Mouse (Mus musculus): ENCODE data around the gene Ctsa. TPM values are rescaled to one million over a fixed set of nuclear protein-coding genes. Genes with fewer than 3 reads are reported as not detected.
"Not testable (repeated sequence)": the region's sequence is repeated elsewhere in the genome, so short reads cannot be mapped to it uniquely, and the experiment has no call there.

Gene Ctsa
- polyA plus RNA-seq, 1 experiment: not detected

GRCm38 (mm10) chr2:164831029-164831428 lies 1.6 kb upstream of the Ctsa start:
- 90% methylated on average over 10 of the region's 10 CpGs for WGBS
- no peak overlapping the region for H3K4me3 ChIP-seq (ENCODE audit: insufficient read depth, low read depth, low read length)
- no peak for TF ChIP-seq CTCF (IDR thresholded peaks at IDR 0.05; ENCODE audit: insufficient read depth, low read depth, low read length)
- no peak for TF ChIP-seq POLR2A (IDR thresholded peaks at IDR 0.05; ENCODE audit: insufficient read depth, low read depth, low read length)
- H3K4me1 ChIP-seq (ENCODE audit: control insufficient read depth, insufficient read depth, low read length): peaks cover 35% of the 10 kb centered on the region
- no peak overlapping the region for H3K27ac ChIP-seq (ENCODE audit: insufficient read depth, low read depth, low read length)

GRCm38 (mm10) chr2:164832032-164832747 lies 483 bp upstream of the Ctsa start:
- Histone ChIP-seq H3K27ac (ENCODE audit: insufficient read depth, low read depth, low read length) (no peak overlapping the region), H3K4me1 (ENCODE audit: control insufficient read depth, insufficient read depth, low read length) (peaks cover 30% of the 10 kb centered on the region), H3K4me3 (ENCODE audit: insufficient read depth, low read depth, low read length) (peak overlapping the region; percentile 74)
- 53% methylated on average over 16 of the region's 16 CpGs for WGBS
- no peak for TF ChIP-seq CTCF (IDR thresholded peaks at IDR 0.05; ENCODE audit: insufficient read depth, low read depth, low read length)
- TF ChIP-seq POLR2A (IDR thresholded peaks at IDR 0.05; ENCODE audit: insufficient read depth, low read depth, low read length): no peak

GRCm38 (mm10) chr2:164833314-164833959 lies 764 bp downstream of the Ctsa start, which contains the start of gene Neurl2:
Neurl2 (minus strand) TSS chr2:164833456.
- 0% methylated on average over 31 of the region's 31 CpGs for WGBS
- H3K4me3 ChIP-seq (ENCODE audit: insufficient read depth, low read depth, low read length): peak within 1 kb of the TSS; percentile 74
- H3K4me1 ChIP-seq (ENCODE audit: control insufficient read depth, insufficient read depth, low read length): peaks cover 22% of the 10 kb centered on the region
- peak; percentile 52; the same call in 1 of the 2 replicates for TF ChIP-seq POLR2A (IDR thresholded peaks at IDR 0.05; ENCODE audit: insufficient read depth, low read depth, low read length)
- no peak for TF ChIP-seq CTCF (IDR thresholded peaks at IDR 0.05; ENCODE audit: insufficient read depth, low read depth, low read length)
- H3K27ac ChIP-seq (ENCODE audit: insufficient read depth, low read depth, low read length): peak within 1 kb of the TSS; percentile 83

GRCm38 (mm10) chr2:164834531-164834930 lies 1.9 kb downstream of the Ctsa start:
- WGBS: 32% methylated on average over 8 of the region's 8 CpGs
- H3K4me3 ChIP-seq (ENCODE audit: insufficient read depth, low read depth, low read length): peak overlapping the region; percentile 74
- H3K4me1 ChIP-seq (ENCODE audit: control insufficient read depth, insufficient read depth, low read length): peaks cover 22% of the 10 kb centered on the region
- H3K27ac ChIP-seq (ENCODE audit: insufficient read depth, low read depth, low read length): no peak overlapping the region
- TF ChIP-seq CTCF (IDR thresholded peaks at IDR 0.05; ENCODE audit: insufficient read depth, low read depth, low read length) (no peak), POLR2A (IDR thresholded peaks at IDR 0.05; ENCODE audit: insufficient read depth, low read depth, low read length) (no peak)

- WGBS: 89% methylated on average over 4 of the region's 4 CpGs
- no peak for TF ChIP-seq CTCF (IDR thresholded peaks at IDR 0.05; ENCODE audit: insufficient read depth, low read depth, low read length)
- H3K4me1 ChIP-seq (ENCODE audit: control insufficient read depth, insufficient read depth, low read length): peaks cover 22% of the 10 kb centered on the region
- no peak overlapping the region for H3K4me3 ChIP-seq (ENCODE audit: insufficient read depth, low read depth, low read length)
- no peak overlapping the region for H3K27ac ChIP-seq (ENCODE audit: insufficient read depth, low read depth, low read length)
Observed at GRCm38 (mm10) chr2:164835164-164835563, 2.5 kb downstream of the Ctsa start.

- no peak overlapping the region for H3K4me3 ChIP-seq (ENCODE audit: insufficient read depth, low read depth, low read length)
- H3K4me1 ChIP-seq (ENCODE audit: control insufficient read depth, insufficient read depth, low read length): no peaks in the 10 kb centered on the region
- no peak overlapping the region for H3K27ac ChIP-seq (ENCODE audit: insufficient read depth, low read depth, low read length)
- WGBS: 49% methylated on average over 3 of the region's 3 CpGs
- TF ChIP-seq POLR2A (IDR thresholded peaks at IDR 0.05; ENCODE audit: insufficient read depth, low read depth, low read length): no peak
- no peak for TF ChIP-seq CTCF (IDR thresholded peaks at IDR 0.05; ENCODE audit: insufficient read depth, low read depth, low read length)
Observed at GRCm38 (mm10) chr2:164845782-164846181, 13.1 kb downstream of the Ctsa start.

GRCm38 (mm10) chr2:164850061-164850460 lies 17.4 kb downstream of the Ctsa start:
- Histone ChIP-seq H3K4me1 (ENCODE audit: control insufficient read depth, insufficient read depth, low read length) (no peaks in the 10 kb centered on the region), H3K27ac (ENCODE audit: insufficient read depth, low read depth, low read length) (no peak overlapping the region), H3K4me3 (ENCODE audit: insufficient read depth, low read depth, low read length) (no peak overlapping the region)
- WGBS: 78% methylated on average over 8 of the region's 8 CpGs
- no peak for TF ChIP-seq POLR2A (IDR thresholded peaks at IDR 0.05; ENCODE audit: insufficient read depth, low read depth, low read length)
- TF ChIP-seq CTCF (IDR thresholded peaks at IDR 0.05; ENCODE audit: insufficient read depth, low read depth, low read length): no peak

- H3K4me3 ChIP-seq (ENCODE audit: insufficient read depth, low read depth, low read length); H3K27ac ChIP-seq (ENCODE audit: insufficient read depth, low read depth, low read length): not testable (repeated sequence)
- WGBS: 87% methylated on average over 5 of the region's 5 CpGs
- H3K4me1 ChIP-seq (ENCODE audit: control insufficient read depth, insufficient read depth, low read length): peaks cover 21% of the 10 kb centered on the region
Observed at GRCm38 (mm10) chr2:164855572-164855971, 22.9 kb downstream of the Ctsa start.

- no peak overlapping the region for H3K27ac ChIP-seq (ENCODE audit: insufficient read depth, low read depth, low read length)
- H3K4me3 ChIP-seq (ENCODE audit: insufficient read depth, low read depth, low read length): peak overlapping the region; percentile 52
- peaks cover 21% of the 10 kb centered on the region for H3K4me1 ChIP-seq (ENCODE audit: control insufficient read depth, insufficient read depth, low read length)
- 3% methylated on average over 42 of the region's 42 CpGs for WGBS
- no peak for TF ChIP-seq CTCF (IDR thresholded peaks at IDR 0.05; ENCODE audit: insufficient read depth, low read depth, low read length)
- no peak for TF ChIP-seq POLR2A (IDR thresholded peaks at IDR 0.05; ENCODE audit: insufficient read depth, low read depth, low read length)
Observed at GRCm38 (mm10) chr2:164856309-164857100, 23.8 kb downstream of the Ctsa start.

Data from olfactory bulb, adult 2 months (tissue).